Mouse (Mus musculus): ENCODE data around the gene Tada3. TPM values are rescaled to one million over a fixed set of nuclear protein-coding genes. Genes with fewer than 3 reads are reported as not detected.
A peak's percentile ranks its signal among the peaks of the same experiment; 100 is the strongest.

Tada3 gene
- 64.5 and 74.7 TPM in 2 replicates for polyA plus RNA-seq (2015; fragmentation: Nextera tagmentation; extraction: Ambion mirVana)

DNA sequence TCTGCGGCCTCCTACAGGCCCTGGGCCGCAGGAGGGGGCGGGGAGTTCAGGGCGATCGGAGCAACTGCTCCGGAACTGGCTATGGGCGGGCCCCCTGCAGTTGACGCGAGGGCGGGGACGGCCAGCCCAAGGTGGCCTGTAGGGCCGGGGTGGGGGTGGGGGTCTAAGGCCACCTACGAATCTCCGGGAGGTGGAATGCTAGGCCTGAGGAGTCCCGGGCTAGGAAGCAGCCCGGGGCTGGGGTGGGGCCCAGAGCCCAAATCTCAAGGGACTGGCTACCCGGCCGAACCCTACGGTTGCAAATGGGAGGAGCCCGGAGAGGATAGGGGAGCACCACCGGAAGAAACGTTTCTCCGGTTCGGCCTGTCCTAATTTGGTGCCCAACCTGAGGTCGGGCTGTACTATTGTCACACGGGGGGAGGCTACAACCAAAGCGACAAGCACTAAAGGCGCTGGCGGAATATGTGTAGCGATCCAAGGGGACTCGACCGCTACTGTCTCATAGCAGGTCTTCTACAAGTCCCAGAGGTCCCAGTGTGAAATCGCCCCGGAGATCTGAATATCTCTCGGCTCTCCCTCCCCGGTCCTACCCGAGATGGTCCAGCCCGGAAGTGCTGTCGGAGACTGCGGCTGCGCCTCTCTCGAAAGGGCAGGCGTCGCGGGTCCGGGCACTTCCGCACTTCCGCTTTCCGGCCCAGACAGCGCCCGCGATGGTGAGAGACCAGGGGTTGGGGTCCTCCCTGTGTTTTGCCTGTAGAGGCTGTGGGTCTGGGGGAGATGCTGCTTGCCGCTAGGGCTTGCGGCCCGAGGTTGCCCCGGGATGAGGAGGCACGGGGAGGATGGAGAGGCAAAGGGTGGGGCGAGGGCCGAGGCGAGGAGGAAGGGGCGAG is at the start of gene Tada3, which contains the start of gene Arpc4:
Gene Tada3 (minus strand): TSS at position 388 of the 890 bp plus-strand sequence.
Gene Arpc4 (plus strand): TSS at position 620 of the 890 bp plus-strand sequence.
- H3K4me2 ChIP-seq (replicated peaks), result peak within 1 kb of the TSS; percentile 99
- peaks cover 27% of the 10 kb centered on the region for H3K4me1 ChIP-seq (replicated peaks)
- WGBS, result under 1% methylated on average over 61 of the region's 61 CpGs
- no peaks in the 10 kb centered on the region for H3K9me3 ChIP-seq
- peaks cover 56% of the 10 kb centered on the region for H3K36me3 ChIP-seq
- H3K27me3 ChIP-seq, result no peaks in the 10 kb centered on the region
- peak; percentile 96 for ATAC-seq
- peak within 1 kb of the TSS; percentile 91 for H3K27ac ChIP-seq
- H3K4me3 ChIP-seq (replicated peaks), result peak within 1 kb of the TSS; percentile 99
- H3K9ac ChIP-seq (replicated peaks), result peak within 1 kb of the TSS; percentile 98

DNA sequence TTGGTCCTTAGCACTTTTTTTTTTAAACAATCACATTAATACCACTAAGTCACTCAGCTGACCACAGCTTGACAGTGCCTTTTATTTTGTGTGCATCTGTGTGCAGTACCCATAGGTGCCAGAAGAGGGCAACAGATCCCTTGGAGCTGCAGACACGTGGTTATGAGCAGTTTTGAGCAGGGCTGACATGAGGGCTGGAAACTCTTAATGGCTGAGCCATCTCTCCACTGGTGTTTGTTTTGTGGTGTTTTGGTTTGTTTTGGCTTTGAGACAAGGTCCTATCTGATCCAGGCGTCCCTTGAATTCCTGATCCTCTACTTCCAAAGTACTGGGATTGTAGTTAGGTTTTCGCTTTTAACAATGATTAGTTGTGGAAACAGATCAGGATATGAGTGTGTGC is 49.7 kb upstream of the Tada3 start:
- Histone ChIP-seq H3K27me3 (no peaks in the 10 kb centered on the region), H3K36me3 (no peaks in the 10 kb centered on the region), H3K4me3 (replicated peaks) (no peak overlapping the region), H3K27ac (no peak overlapping the region), H3K9me3 (no peaks in the 10 kb centered on the region), H3K4me2 (replicated peaks) (no peak overlapping the region), H3K9ac (replicated peaks) (no peak overlapping the region), H3K4me1 (replicated peaks) (no peaks in the 10 kb centered on the region)
- 65% methylated on average over 3 of the region's 3 CpGs for WGBS
- no peak for ATAC-seq

DNA sequence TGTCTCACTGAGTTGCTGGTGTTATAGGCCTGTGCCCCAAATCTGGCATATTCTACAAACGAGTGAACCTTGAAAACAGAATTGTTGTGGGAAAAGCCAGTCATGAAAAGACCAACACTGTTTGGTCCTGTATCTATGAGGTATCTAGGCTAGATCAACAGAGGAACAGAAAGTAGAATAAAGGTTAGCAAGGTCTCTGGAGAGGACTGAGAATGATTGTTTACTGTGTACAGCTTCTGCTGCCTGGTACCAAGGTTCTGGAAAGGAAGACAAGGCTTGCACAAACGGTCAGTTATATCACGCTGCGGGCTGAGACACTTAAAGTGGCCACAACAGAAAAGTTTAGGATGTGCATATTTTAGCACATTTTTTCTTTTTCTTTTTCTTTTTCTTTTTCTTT is 49.0 kb upstream of the Tada3 start:
- H3K4me1 ChIP-seq (replicated peaks), result no peaks in the 10 kb centered on the region
- 90% methylated on average over 4 of the region's 4 CpGs for WGBS
- no peak for ATAC-seq
- no peak overlapping the region for H3K4me3 ChIP-seq (replicated peaks)
- H3K36me3 ChIP-seq, result no peaks in the 10 kb centered on the region
- H3K27ac ChIP-seq, result no peak overlapping the region
- H3K4me2 ChIP-seq (replicated peaks), result no peak overlapping the region
- no peaks in the 10 kb centered on the region for H3K27me3 ChIP-seq
- no peaks in the 10 kb centered on the region for H3K9me3 ChIP-seq
- H3K9ac ChIP-seq (replicated peaks), result no peak overlapping the region

DNA sequence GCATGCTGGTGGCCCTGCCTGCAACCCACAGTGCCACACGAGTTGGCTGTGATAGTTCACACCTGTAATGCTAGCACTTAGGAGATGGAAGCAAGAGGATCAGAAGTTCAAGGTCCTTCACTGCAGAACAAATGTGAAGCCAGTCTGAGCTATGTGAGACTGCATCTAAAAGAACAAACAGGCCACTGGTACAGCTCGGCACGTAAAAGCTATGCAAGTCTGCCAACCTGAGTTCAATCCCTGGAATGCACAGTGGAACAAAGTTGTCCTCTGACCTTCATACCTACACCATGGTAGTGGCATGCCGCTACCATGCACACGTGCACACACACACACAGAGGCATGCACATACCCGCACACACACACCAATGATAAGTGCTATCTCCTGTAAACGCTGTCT is 46.5 kb upstream of the Tada3 start:
- Histone ChIP-seq H3K27ac (no peak overlapping the region), H3K36me3 (no peaks in the 10 kb centered on the region), H3K4me1 (replicated peaks) (peaks cover 4% of the 10 kb centered on the region), H3K9ac (replicated peaks) (no peak overlapping the region), H3K4me3 (replicated peaks) (no peak overlapping the region), H3K9me3 (no peaks in the 10 kb centered on the region), H3K27me3 (no peaks in the 10 kb centered on the region), H3K4me2 (replicated peaks) (no peak overlapping the region)
- ATAC-seq, result no peak
- WGBS, result 85% methylated on average over 7 of the region's 7 CpGs

DNA sequence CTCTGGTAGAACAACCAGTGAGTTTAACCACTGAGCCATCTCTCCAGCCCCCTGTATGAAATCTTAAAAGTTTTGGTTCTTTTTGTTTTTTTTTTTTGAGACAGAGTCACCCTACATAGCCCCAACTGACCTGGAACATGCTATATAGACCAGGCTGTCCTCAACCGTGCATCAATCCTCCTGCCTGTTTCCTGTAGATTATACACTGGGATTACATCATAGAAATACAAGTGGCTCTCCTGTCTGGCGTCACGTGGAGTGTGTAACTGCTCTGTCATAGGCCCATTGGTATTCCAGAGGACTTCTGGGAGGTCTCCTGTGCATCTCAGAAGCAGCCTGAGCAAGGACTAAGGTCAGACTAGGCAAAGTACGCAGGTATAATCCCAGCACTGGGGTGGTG is 45.3 kb upstream of the Tada3 start:
- no peak overlapping the region for H3K9ac ChIP-seq (replicated peaks)
- no peak overlapping the region for H3K4me2 ChIP-seq (replicated peaks)
- no peaks in the 10 kb centered on the region for H3K36me3 ChIP-seq
- no peak for ATAC-seq
- no peak overlapping the region for H3K27ac ChIP-seq
- H3K27me3 ChIP-seq, result no peaks in the 10 kb centered on the region
- no peaks in the 10 kb centered on the region for H3K9me3 ChIP-seq
- peaks cover 12% of the 10 kb centered on the region for H3K4me1 ChIP-seq (replicated peaks)
- 87% methylated on average over 4 of the region's 4 CpGs for WGBS
- no peak overlapping the region for H3K4me3 ChIP-seq (replicated peaks)

DNA sequence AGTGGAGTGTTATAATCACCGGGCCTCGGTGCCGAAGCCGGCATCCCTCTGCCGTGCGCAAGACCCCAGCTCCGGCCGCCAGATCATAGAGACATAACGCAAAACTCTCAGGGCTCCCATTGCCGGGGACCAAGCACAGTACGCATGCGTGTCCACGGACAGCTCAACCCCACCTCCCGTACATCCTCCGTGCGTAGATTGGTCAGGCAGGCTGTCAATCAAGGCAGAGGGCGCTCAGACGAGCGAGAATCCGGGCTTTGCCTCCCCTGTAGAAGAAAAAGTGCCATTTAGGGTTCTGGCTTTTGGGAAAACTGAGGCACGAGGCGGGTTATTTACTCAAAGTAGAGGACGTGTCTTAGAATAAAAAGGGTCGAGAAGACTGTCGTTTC is 41.5 kb upstream of the Tada3 start, which contains the start of gene Rpusd3:
Gene Rpusd3 (minus strand): TSS at position 142 of the 389 bp plus-strand sequence.
- H3K9ac ChIP-seq (replicated peaks), result peak within 1 kb of the TSS; percentile 83
- no peak within 1 kb of the TSS for H3K27ac ChIP-seq
- no peaks in the 10 kb centered on the region for H3K9me3 ChIP-seq
- H3K4me3 ChIP-seq (replicated peaks), result peak within 1 kb of the TSS; percentile 68
- H3K4me2 ChIP-seq (replicated peaks), result peak within 1 kb of the TSS; percentile 82
- no peaks in the 10 kb centered on the region for H3K27me3 ChIP-seq
- peaks cover 24% of the 10 kb centered on the region for H3K4me1 ChIP-seq (replicated peaks)
- peaks cover 24% of the 10 kb centered on the region for H3K36me3 ChIP-seq
- ATAC-seq, result peak; percentile 98
- under 1% methylated on average over 25 of the region's 25 CpGs for WGBS

DNA sequence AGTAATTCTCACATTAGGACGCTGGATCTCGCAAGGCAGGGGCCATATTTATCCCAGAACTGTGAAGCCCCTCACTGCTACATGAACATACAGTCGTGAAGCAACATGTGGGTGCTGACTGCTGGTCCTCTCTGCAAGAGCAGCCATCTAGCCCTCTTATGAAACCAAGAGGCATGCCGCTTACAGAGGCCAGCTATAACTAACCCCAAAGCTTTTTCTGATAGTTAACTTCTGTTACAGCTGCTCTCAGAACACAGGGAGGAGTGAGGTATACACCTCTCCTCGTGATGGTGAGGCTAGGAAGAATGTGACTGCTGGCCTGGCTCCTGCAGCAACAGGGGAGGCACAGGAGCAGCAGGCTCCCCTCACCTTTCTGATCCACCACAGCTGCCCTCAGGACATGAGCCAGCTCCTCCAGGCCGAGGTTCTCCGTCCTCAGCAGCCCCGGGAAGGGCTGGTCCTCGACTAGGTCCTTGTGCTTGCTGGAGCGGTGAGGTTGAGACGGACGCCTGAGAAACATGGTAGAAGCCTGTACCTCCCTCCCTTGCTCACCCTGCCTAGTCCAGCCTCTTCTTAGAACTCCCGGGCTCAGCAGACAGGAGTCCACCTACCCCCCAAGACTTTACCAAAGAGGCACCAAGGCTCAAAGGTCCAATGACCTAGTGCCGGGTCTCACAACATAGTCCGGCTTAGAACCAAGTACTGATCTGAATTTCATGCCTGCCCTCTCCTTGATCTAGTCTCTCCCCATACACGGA is 40.9 kb upstream of the Tada3 start:
- 16% methylated on average over 16 of the region's 16 CpGs for WGBS
- peak; percentile 74 for ATAC-seq
- H3K27ac ChIP-seq, result no peak overlapping the region

DNA sequence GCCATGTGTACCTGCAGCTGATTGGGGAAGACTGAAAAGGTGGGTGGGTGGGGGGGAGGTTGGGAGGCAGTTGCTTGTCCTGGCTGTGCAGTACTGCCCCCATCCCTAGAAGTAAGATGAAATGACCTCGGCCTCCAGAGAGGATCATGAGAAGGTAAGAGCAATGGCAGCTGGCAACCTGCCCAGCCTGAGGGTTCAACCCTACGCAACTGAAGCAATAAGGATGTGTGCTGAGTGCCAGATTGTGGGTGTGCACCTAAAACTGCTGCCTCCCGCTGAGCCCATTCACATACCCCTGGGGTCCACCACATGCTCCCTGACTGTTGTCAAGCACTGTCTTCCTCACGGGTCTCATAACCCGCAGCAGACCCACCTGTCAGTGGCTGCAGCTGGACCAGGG is 38.7 kb upstream of the Tada3 start:
- 94% methylated on average over 5 of the region's 5 CpGs for WGBS
- H3K9ac ChIP-seq (replicated peaks), result no peak overlapping the region
- H3K4me1 ChIP-seq (replicated peaks), result peaks cover 24% of the 10 kb centered on the region
- H3K4me2 ChIP-seq (replicated peaks), result no peak overlapping the region
- H3K4me3 ChIP-seq (replicated peaks), result no peak overlapping the region
- ATAC-seq, result no peak
- H3K36me3 ChIP-seq, result peaks cover 42% of the 10 kb centered on the region
- H3K27me3 ChIP-seq, result no peaks in the 10 kb centered on the region
- H3K9me3 ChIP-seq, result no peaks in the 10 kb centered on the region
- H3K27ac ChIP-seq, result no peak overlapping the region

More for the DNA sequence above, 40.9 kb upstream of the Tada3 start:
- Histone ChIP-seq H3K9me3 (no peaks in the 10 kb centered on the region), H3K9ac (replicated peaks) (peak overlapping the region; percentile 83), H3K4me2 (replicated peaks) (peak overlapping the region; percentile 82), H3K4me1 (replicated peaks) (peaks cover 24% of the 10 kb centered on the region), H3K27me3 (no peaks in the 10 kb centered on the region), H3K4me3 (replicated peaks) (peak overlapping the region; percentile 68), H3K36me3 (peaks cover 30% of the 10 kb centered on the region)

DNA sequence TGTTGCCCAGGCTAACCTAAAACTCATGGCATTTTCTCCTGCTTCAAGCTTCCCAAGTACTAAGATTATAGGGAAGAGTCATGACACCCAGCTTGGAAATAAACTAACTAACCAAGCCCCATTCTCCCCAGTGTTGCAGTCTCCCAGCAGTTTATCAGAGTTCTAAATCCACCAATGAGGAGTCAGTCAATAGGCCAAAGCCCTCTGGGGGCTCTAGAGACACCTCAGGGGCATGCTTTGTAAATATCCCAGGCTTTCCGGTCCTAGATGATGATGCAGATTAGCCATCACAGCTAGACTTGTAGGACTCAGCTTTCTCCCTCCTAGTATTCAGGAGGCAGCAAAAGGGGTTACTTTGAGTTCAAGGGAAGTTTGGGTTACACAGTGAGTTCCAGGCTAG is 32.3 kb upstream of the Tada3 start:
- Histone ChIP-seq H3K9ac (replicated peaks) (no peak overlapping the region), H3K4me1 (replicated peaks) (no peaks in the 10 kb centered on the region), H3K4me3 (replicated peaks) (no peak overlapping the region), H3K9me3 (no peaks in the 10 kb centered on the region), H3K27me3 (no peaks in the 10 kb centered on the region), H3K36me3 (peaks cover 59% of the 10 kb centered on the region), H3K4me2 (replicated peaks) (no peak overlapping the region), H3K27ac (no peak overlapping the region)
- WGBS, result 79% methylated on average over 1 of the region's 1 CpGs
- ATAC-seq, result no peak

DNA sequence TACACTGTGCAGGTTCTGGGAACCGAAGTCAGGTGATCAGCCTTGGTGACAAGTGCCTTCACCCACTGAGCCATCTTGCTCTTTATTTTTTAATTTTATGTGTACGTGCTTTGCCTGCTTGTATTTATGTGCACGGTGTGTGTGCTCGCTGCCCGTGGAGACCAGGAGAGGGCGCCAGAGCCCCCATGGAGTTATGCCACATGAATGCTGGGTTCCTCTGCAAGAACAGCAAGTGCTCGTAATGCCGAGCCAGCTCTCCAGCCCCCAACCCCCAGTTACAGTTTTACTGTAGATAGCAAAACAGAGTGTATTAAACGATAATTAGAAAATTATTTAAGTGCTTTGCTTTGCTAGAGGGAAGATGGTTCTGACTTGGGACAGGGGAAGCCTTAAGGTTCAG is 29.0 kb upstream of the Tada3 start:
- Histone ChIP-seq H3K4me3 (replicated peaks) (no peak overlapping the region), H3K36me3 (peaks cover 33% of the 10 kb centered on the region), H3K27me3 (no peaks in the 10 kb centered on the region), H3K4me2 (replicated peaks) (no peak overlapping the region), H3K9me3 (no peaks in the 10 kb centered on the region), H3K9ac (replicated peaks) (no peak overlapping the region), H3K27ac (no peak overlapping the region), H3K4me1 (replicated peaks) (peaks cover 3% of the 10 kb centered on the region; the same call in 1 of the 2 replicates)
- WGBS, result 85% methylated on average over 9 of the region's 9 CpGs
- ATAC-seq, result no peak

DNA sequence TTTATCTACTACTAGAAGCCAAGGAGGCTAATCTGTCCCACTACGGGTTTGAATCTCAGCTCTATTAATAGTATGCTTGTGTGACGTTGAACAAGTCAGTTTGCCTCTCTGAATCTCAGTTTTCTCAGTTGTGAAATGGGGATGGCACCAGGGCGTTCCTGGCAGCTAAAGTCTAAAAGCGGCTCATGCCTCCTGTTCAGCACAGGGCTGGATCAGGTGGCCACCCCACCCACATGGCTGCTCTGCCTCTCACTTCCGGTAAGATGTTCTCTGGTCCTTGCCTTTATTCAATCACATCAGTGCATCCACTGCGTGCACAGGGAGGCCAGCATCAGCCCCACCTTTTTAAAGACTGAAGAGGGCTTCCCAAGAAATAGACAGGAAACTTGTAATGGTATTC is 27.8 kb upstream of the Tada3 start:
- H3K4me3 ChIP-seq (replicated peaks), result no peak overlapping the region
- no peak overlapping the region for H3K9ac ChIP-seq (replicated peaks)
- H3K9me3 ChIP-seq, result no peaks in the 10 kb centered on the region
- WGBS, result 91% methylated on average over 6 of the region's 6 CpGs
- no peak for ATAC-seq
- no peak overlapping the region for H3K4me2 ChIP-seq (replicated peaks)
- H3K27me3 ChIP-seq, result no peaks in the 10 kb centered on the region
- peaks cover 35% of the 10 kb centered on the region for H3K36me3 ChIP-seq
- peaks cover 3% of the 10 kb centered on the region; the same call in 1 of the 2 replicates for H3K4me1 ChIP-seq (replicated peaks)
- no peak overlapping the region for H3K27ac ChIP-seq

Data from midbrain, embryonic 13.5 days (tissue).